Mouse (Mus musculus) liver, embryonic 16.5 days (tissue): Measurements from ENCODE around the gene C87436. TPM values are rescaled to one million over a fixed set of nuclear protein-coding genes. Genes with fewer than 3 reads are reported as not detected.

Source experiments
- polyA plus RNA-seq: library from polyadenylated mRNA; unstranded; fragments of >200 nt; fragmentation: Nextera tagmentation; extraction: Ambion mirVana; gene quantifications from 2 replicates; pipeline ENCODE4 v1.2.1, GENCODE M21; 2015

Gene C87436
- polyA plus RNA-seq, 1 experiment from 2014 or later: 10.6 TPM

Other genes with a start within 250 kb of the C87436 start
- gene Tgfa, start 243.2 kb upstream of the C87436 start, polyA plus RNA-seq: 2.3 and 2.4 TPM in 2 replicates
- gene Fam136a, start 72.7 kb upstream of the C87436 start, polyA plus RNA-seq: 58.6 and 60.9 TPM in 2 replicates
- 256 and 289 TPM in 2 replicates for gene Snrpg, start 67.1 kb upstream of the C87436 start, polyA plus RNA-seq
- 76.6 and 83.2 TPM in 2 replicates for gene Pcyox1, start 41.2 kb upstream of the C87436 start, polyA plus RNA-seq
- gene Tia1, start 34.2 kb upstream of the C87436 start, polyA plus RNA-seq: 17.5 and 19.5 TPM in 2 replicates
- not detected in 2 replicates for gene Gm44790, start 11.7 kb upstream of the C87436 start, polyA plus RNA-seq
- 82.3 and 84.0 TPM in 2 replicates for gene Pcbp1, start 87.9 kb downstream of the C87436 start, polyA plus RNA-seq
- 2.3 and 2.9 TPM in 2 replicates for gene Asprv1, start 189.8 kb downstream of the C87436 start, polyA plus RNA-seq
- 51.6 and 53.8 TPM in 2 replicates for gene Mxd1, start 230.8 kb downstream of the C87436 start, polyA plus RNA-seq
- 35.6 and 47.6 TPM in 2 replicates for gene Snrnp27, start 246.1 kb downstream of the C87436 start, polyA plus RNA-seq